Mouse (Mus musculus): ENCODE measurements at regions not wholly inside any gene's neighbourhood (a gene's known extent, or its start where the extent isn't known, plus 50 kb on each side); places are given as distances from the start of the nearest gene placed in this dataset.

DNA sequence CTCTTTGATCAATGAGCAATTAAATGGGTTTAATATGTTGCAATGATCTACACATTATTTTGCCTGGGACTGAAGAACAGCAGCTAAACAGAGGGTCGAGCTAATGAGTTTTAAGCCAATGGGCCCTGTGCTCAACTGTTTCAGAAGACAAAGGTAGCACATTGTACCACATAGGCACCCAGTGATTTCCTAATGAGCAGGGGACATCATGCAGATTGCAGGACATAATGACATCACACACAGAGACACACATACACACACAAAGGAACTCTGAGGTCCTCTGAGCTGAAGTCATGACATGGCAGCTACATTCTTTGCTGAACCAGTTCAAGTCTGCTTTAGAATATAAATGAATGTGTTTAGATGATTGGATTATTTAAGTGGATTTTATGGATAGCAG lies 71.9 kb downstream of the Zfp330 start:
- H3K27ac ChIP-seq (replicated peaks): no peak overlapping the region
- no peaks in the 10 kb centered on the region for H3K4me1 ChIP-seq
- H3K36me3 ChIP-seq: no peaks in the 10 kb centered on the region
- H3K27me3 ChIP-seq: no peaks in the 10 kb centered on the region
- no peak overlapping the region for H3K4me2 ChIP-seq (replicated peaks)
- H3K4me3 ChIP-seq: no peak overlapping the region
- no peaks in the 10 kb centered on the region for H3K9me3 ChIP-seq
- peak; percentile 52; the same call in 1 of the 2 replicates for ATAC-seq (ENCODE audit: low FRiP score, low read depth)
- 52% methylated on average over 1 of the region's 1 CpGs for WGBS
- no peak overlapping the region for H3K9ac ChIP-seq (replicated peaks)

DNA sequence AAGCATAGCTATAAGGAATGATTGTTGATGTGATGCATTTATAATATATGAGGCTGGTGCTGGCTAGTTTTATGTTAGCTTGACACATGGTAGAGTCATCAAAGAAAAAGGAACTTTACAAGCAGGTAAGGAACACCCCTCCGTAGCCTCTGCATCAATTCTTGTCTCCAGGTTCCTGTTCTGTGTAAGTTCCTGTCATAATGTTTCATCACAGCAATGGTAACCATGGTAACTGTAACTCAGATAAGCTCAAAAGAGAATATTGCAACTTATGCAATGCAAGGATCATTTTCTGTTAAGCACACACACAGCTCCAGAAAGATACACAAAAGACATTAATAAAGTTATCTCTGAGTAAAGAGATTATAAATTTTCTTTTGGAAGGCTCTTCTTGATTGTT lies 73.5 kb downstream of the Zfp330 start:
- ATAC-seq (ENCODE audit: low FRiP score, low read depth): no peak
- WGBS: 83% methylated on average over 1 of the region's 1 CpGs
- Histone ChIP-seq H3K9me3 (no peaks in the 10 kb centered on the region), H3K27me3 (no peaks in the 10 kb centered on the region), H3K36me3 (no peaks in the 10 kb centered on the region), H3K9ac (replicated peaks) (no peak overlapping the region), H3K4me1 (no peaks in the 10 kb centered on the region), H3K27ac (replicated peaks) (no peak overlapping the region), H3K4me3 (no peak overlapping the region), H3K4me2 (replicated peaks) (no peak overlapping the region)

DNA sequence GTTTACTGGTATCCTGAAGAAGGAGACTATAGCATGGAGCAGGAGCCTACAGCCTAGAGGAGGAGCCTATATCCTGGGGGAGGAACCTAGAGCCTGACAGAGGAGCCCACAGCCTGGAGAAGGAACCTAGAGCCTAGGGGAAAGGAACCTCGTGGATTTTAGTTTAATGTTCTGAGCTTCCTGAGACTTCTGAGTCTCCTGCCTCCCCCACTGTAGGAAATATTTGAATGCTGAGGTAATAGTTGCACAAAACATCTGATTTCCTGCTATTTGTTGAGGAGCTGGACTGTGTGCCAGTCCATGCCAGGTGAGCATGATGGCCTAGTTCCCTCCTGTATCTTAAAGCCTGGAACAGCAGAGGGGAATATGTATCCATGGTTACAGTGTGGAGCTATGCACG lies 74.7 kb downstream of the Zfp330 start:
- H3K27ac ChIP-seq (replicated peaks): no peak overlapping the region
- no peaks in the 10 kb centered on the region for H3K9me3 ChIP-seq
- no peak overlapping the region for H3K4me3 ChIP-seq
- no peak overlapping the region for H3K9ac ChIP-seq (replicated peaks)
- H3K27me3 ChIP-seq: no peaks in the 10 kb centered on the region
- H3K4me1 ChIP-seq: no peaks in the 10 kb centered on the region
- WGBS: 68% methylated on average over 2 of the region's 2 CpGs
- no peak for ATAC-seq (ENCODE audit: low FRiP score, low read depth)
- H3K36me3 ChIP-seq: no peaks in the 10 kb centered on the region
- H3K4me2 ChIP-seq (replicated peaks): no peak overlapping the region

DNA sequence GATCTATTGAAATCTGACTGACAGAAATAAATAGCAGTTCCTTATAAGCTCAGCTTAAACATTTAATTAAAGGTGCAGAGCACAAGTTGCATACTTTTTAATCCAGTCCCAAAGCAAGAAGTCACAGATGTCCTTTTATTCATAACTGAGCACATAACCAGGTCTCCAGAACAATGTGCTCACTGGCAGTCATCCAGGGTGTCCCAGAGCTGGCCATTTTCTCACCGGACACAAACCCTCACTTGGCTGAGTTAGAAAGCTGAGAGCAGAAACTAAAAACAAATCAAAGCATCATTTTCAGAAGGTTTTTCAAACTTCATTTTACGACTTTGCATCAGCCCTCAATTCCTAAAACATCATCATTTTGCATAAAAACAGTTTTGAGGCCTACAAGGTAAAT lies 75.9 kb downstream of the Zfp330 start:
- no peak for ATAC-seq (ENCODE audit: low FRiP score, low read depth)
- no peak overlapping the region for H3K4me3 ChIP-seq
- H3K27ac ChIP-seq (replicated peaks): no peak overlapping the region
- no peak overlapping the region for H3K9ac ChIP-seq (replicated peaks)
- WGBS: 75% methylated on average over 2 of the region's 2 CpGs
- no peaks in the 10 kb centered on the region for H3K9me3 ChIP-seq
- H3K36me3 ChIP-seq: no peaks in the 10 kb centered on the region
- no peaks in the 10 kb centered on the region for H3K4me1 ChIP-seq
- no peaks in the 10 kb centered on the region for H3K27me3 ChIP-seq
- no peak overlapping the region for H3K4me2 ChIP-seq (replicated peaks)

DNA sequence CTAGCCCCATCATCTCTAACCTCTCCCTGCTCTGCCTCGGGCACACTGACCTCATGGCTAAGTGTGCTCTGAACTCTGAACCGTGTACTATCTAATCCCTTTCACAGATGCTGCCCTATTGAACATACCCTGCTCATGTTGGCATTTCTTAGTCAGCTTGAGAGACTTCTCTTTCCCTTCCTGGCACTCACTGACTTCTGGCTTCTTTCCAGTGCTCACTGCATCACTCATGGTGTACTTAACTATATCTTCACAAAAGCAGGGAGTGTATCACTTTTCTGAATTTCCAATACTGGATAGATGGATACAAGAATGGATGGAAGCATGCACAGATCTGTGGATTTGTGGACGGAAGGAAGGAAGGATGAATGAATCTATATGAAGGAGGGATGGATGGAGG lies 80.9 kb downstream of the Zfp330 start:
- H3K9me3 ChIP-seq: no peaks in the 10 kb centered on the region
- no peak overlapping the region for H3K4me2 ChIP-seq (replicated peaks)
- H3K27me3 ChIP-seq: no peaks in the 10 kb centered on the region
- H3K4me1 ChIP-seq: no peaks in the 10 kb centered on the region
- no peak overlapping the region for H3K4me3 ChIP-seq
- H3K27ac ChIP-seq (replicated peaks): no peak overlapping the region
- 73% methylated on average over 3 of the region's 3 CpGs for WGBS
- H3K9ac ChIP-seq (replicated peaks): no peak overlapping the region
- H3K36me3 ChIP-seq: no peaks in the 10 kb centered on the region
- ATAC-seq (ENCODE audit: low FRiP score, low read depth): no peak

DNA sequence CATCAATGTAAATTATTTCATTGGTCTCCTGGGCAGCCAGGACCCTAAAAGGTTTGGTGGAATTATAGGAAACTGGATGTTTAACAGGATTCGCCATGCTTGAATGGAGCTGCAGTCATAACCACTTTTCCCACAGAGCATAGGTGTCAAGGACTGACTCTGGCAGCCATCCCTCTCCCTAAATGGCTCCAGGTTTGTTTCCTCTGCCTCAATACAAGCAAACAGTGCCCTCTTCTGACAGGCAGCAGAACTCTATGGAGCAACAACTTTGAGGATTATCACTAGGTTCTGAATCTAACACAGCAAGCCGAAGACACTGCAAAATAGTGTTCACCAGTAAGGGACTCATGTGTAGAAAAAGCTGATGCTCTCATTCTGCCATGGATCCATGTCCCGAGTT lies 84.6 kb downstream of the Zfp330 start:
- Histone ChIP-seq H3K4me2 (replicated peaks) (no peak overlapping the region), H3K27ac (replicated peaks) (no peak overlapping the region), H3K9me3 (no peaks in the 10 kb centered on the region), H3K36me3 (no peaks in the 10 kb centered on the region), H3K4me1 (no peaks in the 10 kb centered on the region), H3K4me3 (no peak overlapping the region), H3K27me3 (no peaks in the 10 kb centered on the region), H3K9ac (replicated peaks) (no peak overlapping the region)
- ATAC-seq (ENCODE audit: low FRiP score, low read depth): peak; percentile 56; the same call in 1 of the 2 replicates
- WGBS: 63% methylated on average over 3 of the region's 3 CpGs

DNA sequence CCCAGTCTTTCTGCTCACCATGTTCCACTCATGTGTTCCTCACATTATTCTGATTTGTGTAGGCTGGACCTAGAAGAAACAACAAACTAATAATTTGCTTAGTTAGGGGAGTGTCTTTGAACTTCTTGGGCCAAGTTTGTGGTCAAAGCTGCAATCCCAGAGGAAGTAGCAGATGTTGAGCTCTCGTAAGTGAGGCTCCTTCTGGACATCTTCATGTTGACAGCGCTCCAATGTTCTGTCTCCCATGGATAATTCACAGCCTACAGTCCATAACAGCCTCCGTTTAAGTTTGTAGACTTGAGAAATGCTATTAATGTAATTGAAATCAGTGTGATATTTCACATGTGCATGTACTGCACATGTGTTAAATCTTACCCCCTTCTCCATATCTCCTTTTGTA lies 88.0 kb downstream of the Zfp330 start:
- no peaks in the 10 kb centered on the region for H3K9me3 ChIP-seq
- ATAC-seq (ENCODE audit: low FRiP score, low read depth): no peak
- WGBS: 88% methylated on average over 3 of the region's 3 CpGs
- no peak overlapping the region for H3K4me3 ChIP-seq
- no peak overlapping the region for H3K27ac ChIP-seq (replicated peaks)
- H3K4me2 ChIP-seq (replicated peaks): no peak overlapping the region
- H3K4me1 ChIP-seq: no peaks in the 10 kb centered on the region
- H3K36me3 ChIP-seq: no peaks in the 10 kb centered on the region
- no peak overlapping the region for H3K9ac ChIP-seq (replicated peaks)
- no peaks in the 10 kb centered on the region for H3K27me3 ChIP-seq

DNA sequence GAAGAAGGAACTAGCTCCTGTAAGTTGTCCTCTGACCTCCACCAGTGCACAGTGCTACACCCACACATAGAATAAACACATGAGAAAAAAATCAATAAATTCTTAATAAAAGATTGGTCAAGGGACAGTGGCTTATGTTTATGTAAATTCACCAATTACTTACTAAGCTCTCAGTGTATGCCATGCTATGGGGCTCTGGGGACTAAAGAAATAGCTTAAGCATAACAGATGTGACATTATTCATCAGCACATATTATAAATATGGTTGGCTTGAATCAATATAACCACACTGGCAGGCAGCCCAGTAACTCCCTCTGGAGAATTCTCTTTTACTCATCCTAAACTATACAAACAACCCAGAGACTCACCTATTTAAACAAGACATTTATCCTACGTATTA lies 95.2 kb downstream of the Zfp330 start:
- Histone ChIP-seq H3K9me3 (no peaks in the 10 kb centered on the region), H3K27ac (replicated peaks) (no peak overlapping the region), H3K4me2 (replicated peaks) (no peak overlapping the region), H3K4me3 (no peak overlapping the region), H3K36me3 (no peaks in the 10 kb centered on the region), H3K9ac (replicated peaks) (no peak overlapping the region), H3K27me3 (no peaks in the 10 kb centered on the region), H3K4me1 (no peaks in the 10 kb centered on the region)
- 58% methylated on average over 1 of the region's 1 CpGs for WGBS
- ATAC-seq (ENCODE audit: low FRiP score, low read depth): peak; percentile 58; the same call in 1 of the 2 replicates

DNA sequence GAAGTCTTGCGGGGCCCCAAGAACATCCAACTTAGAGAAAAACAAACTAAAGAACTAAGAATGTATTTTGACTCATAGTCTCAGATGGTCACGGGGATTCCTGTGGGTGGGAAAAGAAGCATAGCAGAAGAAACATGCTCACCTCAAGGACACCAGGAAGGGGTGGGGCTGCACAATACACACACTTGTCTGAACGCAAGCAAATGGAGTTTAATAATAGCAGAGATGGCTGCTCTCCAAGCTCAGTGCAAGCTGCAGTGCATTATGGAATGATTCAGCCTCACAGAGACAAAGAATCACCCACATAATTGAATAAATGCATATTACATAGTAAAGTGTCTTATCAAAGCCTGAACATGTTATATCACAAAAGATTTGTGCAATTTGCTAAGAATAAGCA lies 96.2 kb downstream of the Zfp330 start:
- Histone ChIP-seq H3K4me1 (no peaks in the 10 kb centered on the region), H3K27me3 (no peaks in the 10 kb centered on the region), H3K27ac (replicated peaks) (no peak overlapping the region), H3K4me3 (no peak overlapping the region), H3K9me3 (no peaks in the 10 kb centered on the region), H3K4me2 (replicated peaks) (no peak overlapping the region), H3K9ac (replicated peaks) (no peak overlapping the region), H3K36me3 (no peaks in the 10 kb centered on the region)
- ATAC-seq (ENCODE audit: low FRiP score, low read depth): no peak
- 95% methylated on average over 3 of the region's 3 CpGs for WGBS

DNA sequence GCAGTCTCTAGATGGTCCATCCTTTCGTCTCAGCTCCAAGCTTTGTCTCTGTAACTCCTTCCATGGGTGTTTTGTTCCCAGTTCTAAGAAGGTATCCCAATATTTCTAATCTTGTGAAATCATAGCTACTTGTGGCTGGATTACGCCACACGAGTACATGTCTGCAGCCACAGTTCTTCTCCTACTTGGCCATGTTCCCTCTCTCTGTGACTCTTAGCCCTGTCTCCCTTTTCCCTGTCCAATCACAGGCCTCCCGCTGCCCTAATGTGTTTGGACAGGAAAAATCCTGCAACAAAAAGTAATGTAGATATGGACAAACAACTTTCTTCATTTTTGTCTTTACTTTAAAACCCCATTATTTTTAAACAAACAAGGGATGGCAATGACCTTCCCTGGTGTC lies 104.7 kb downstream of the Zfp330 start:
- no peak overlapping the region for H3K4me2 ChIP-seq (replicated peaks)
- no peaks in the 10 kb centered on the region for H3K4me1 ChIP-seq
- H3K27ac ChIP-seq (replicated peaks): no peak overlapping the region
- H3K27me3 ChIP-seq: no peaks in the 10 kb centered on the region
- no peaks in the 10 kb centered on the region for H3K9me3 ChIP-seq
- WGBS: 92% methylated on average over 4 of the region's 4 CpGs
- no peak for ATAC-seq (ENCODE audit: low FRiP score, low read depth)
- no peak overlapping the region for H3K4me3 ChIP-seq
- no peaks in the 10 kb centered on the region for H3K36me3 ChIP-seq
- H3K9ac ChIP-seq (replicated peaks): no peak overlapping the region

DNA sequence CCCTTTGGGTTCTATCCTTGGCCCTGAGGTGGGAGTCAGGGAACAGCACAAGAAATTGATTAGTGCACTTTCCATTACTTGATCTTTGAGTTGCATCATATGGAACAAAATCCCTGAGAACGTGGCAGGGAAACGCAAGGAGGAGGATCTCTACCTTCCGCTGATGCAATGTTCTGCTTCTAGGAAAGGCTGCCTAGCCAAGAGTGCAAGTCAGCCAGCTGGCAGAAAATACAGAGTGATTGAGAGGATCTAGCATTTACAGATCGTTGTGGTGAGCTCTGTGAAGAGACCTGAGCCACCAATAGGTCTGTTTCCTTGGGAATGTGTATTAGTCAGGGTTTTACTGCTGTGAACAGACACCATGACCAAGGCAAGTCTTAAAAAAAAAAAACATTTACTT lies 108.8 kb downstream of the Zfp330 start:
- Histone ChIP-seq H3K27ac (replicated peaks) (no peak overlapping the region), H3K4me1 (no peaks in the 10 kb centered on the region), H3K36me3 (no peaks in the 10 kb centered on the region), H3K4me3 (no peak overlapping the region), H3K27me3 (no peaks in the 10 kb centered on the region), H3K4me2 (replicated peaks) (no peak overlapping the region), H3K9ac (replicated peaks) (no peak overlapping the region), H3K9me3 (no peaks in the 10 kb centered on the region)
- ATAC-seq (ENCODE audit: low FRiP score, low read depth): no peak
- 94% methylated on average over 4 of the region's 4 CpGs for WGBS

DNA sequence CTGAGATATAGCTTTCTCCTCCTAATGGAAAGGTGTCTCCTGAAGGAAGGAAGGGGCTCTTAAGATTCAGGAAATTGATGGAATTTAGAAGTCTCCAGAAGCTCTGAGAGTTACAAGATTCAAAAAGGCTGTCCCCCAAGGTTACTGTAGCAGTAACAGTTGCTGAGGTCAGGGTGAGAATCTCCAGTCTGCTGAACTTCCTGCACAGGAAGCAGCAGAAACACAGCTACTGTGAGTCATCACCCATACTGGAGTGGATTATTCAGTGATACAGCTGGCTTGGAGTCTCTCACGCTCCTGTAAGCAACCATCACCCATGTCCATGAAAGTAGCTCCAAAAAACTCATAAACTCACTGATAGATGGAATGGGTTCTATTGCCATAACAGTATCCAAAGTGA lies 133.5 kb downstream of the Zfp330 start:
- no peak overlapping the region for H3K4me3 ChIP-seq
- no peak for ATAC-seq (ENCODE audit: low FRiP score, low read depth)
- H3K9ac ChIP-seq (replicated peaks): no peak overlapping the region

DNA sequence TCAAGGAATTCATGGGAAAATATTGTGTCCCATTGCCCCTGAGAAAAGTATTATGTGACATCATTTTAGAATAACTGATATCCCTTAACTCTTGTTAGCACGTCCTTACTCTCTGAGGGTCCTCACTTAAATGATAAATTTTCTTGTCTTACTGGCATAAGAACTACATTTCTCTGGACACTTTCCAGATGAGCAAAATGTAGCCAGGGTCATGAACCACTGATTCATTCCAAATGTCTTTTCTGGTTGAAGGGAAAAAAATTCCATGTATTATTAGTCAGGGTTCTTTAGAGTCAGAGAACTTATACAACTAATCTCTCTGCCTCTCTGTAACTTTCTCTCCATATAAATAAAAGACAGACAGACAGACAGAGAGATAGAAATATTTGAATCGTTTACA lies 143.5 kb downstream of the Zfp330 start:
- H3K9me3 ChIP-seq: no peaks in the 10 kb centered on the region
- no peak overlapping the region for H3K27ac ChIP-seq (replicated peaks)
- H3K4me2 ChIP-seq (replicated peaks): no peak overlapping the region
- H3K4me1 ChIP-seq: no peaks in the 10 kb centered on the region
- H3K4me3 ChIP-seq: no peak overlapping the region
- H3K9ac ChIP-seq (replicated peaks): no peak overlapping the region
- no peaks in the 10 kb centered on the region for H3K36me3 ChIP-seq
- WGBS: 83% methylated on average over 2 of the region's 2 CpGs
- ATAC-seq (ENCODE audit: low FRiP score, low read depth): no peak
- no peaks in the 10 kb centered on the region for H3K27me3 ChIP-seq

More for the DNA sequence above, 133.5 kb downstream of the Zfp330 start:
- 69% methylated on average over 1 of the region's 1 CpGs for WGBS
- no peaks in the 10 kb centered on the region for H3K4me1 ChIP-seq
- no peaks in the 10 kb centered on the region for H3K27me3 ChIP-seq
- no peak overlapping the region for H3K27ac ChIP-seq (replicated peaks)
- no peaks in the 10 kb centered on the region for H3K36me3 ChIP-seq
- no peaks in the 10 kb centered on the region for H3K9me3 ChIP-seq
- H3K4me2 ChIP-seq (replicated peaks): no peak overlapping the region

Data from midbrain, embryonic 12.5 days (tissue).